Mouse (Mus musculus): ENCODE results near the gene Gtsf1. TPM values are rescaled to one million over a fixed set of nuclear protein-coding genes. Genes with fewer than 3 reads are reported as not detected.

Gtsf1 gene
- not detected in 2 replicates for polyA plus RNA-seq (2014; fragmentation: Nextera tagmentation; extraction: Ambion mirVana)

DNA sequence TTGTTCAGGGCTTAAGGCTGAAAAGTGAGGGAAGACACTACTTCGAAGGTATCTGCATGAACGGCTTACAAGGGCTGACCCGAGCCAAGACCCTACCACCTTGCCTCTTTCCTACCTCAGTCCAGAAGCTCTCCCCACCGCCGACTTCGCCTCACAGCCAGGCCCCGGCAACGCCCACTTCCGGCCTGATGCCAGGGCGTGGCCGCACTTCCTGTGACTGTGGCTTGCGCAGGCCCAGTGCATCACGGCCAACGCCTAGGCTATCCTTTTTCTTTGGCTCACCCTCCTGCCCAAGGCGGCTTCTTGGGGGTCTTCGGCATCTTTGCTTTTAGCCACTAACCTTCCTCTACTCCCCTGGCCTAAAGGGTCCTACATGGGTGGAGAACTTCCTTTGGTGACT, at the start of gene Gtsf1:
Gtsf1 (minus strand) TSS at position 230 of the 400 bp plus-strand sequence.
- no peak within 1 kb of the TSS for H3K9ac ChIP-seq
- H3K9me3 ChIP-seq (ENCODE audit: control insufficient read depth, low read length) = no peaks in the 10 kb centered on the region
- ATAC-seq (ENCODE audit: low FRiP score) (no peak), DNase-seq (ENCODE audit: low spot score) (no peak)
- WGBS = 92% methylated on average over 16 of the region's 16 CpGs
- H3K4me1 ChIP-seq (replicated peaks; ENCODE audit: control insufficient read depth, insufficient read depth, low read length) = 0 out of 2 replicates have a peak, but pooled peaks cover 3% of the 10 kb centered on the region
- H3K4me2 ChIP-seq (replicated peaks) = no peak within 1 kb of the TSS
- no peak within 1 kb of the TSS for H3K27ac ChIP-seq
- H3K4me3 ChIP-seq (replicated peaks; ENCODE audit: low read length) = no peak within 1 kb of the TSS
- no peaks in the 10 kb centered on the region for H3K36me3 ChIP-seq (replicated peaks; ENCODE audit: control insufficient read depth, insufficient read depth)
- H3K27me3 ChIP-seq (ENCODE audit: control insufficient read depth, insufficient read depth, low read length) = no peaks in the 10 kb centered on the region

DNA sequence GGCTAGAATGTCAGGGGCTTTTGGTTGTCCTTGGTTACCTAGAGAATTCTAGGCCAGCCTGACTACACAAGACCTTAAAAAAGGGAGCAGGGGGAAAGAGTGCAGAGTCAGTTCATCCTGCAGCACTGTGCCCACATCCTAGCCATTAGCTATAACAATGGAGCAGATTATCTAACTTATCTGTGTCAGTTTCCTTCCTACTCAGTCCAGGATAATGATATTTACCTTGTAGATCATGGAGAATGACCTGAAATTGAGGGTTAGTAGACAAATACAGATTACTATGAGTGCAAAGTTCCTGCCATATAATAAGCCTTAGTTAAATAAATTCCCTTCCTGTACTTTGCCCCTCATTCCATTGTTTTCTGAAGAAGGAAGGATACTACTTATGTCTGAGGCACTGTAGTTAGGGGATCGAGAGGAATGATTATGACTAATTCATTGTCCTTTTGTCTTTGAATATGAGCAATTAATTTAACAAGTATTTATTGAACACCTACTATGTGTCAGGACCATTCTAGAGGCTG, 48.9 kb upstream of the Gtsf1 start:
- H3K27me3 ChIP-seq (ENCODE audit: control insufficient read depth, insufficient read depth, low read length) = no peaks in the 10 kb centered on the region

DNA sequence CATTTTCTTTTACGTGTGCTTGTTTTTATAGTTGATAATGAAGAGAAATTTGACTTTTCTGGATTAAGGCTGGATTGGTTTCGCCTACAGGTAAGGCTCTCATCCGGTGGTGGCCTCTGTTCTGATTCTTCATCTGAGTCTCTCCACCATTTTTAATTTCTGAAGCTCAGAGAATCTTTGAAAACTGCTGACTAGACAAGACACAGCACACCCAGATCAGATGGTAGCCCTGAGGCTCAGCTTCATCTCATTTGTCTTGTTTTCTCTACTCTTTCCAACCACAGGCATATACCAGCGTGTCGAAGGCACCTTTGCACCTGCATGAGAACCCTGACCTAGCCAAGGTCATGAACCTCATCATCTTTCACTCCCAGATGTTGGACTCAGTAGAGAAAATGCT, 43.5 kb upstream of the Gtsf1 start:
- ATAC-seq (ENCODE audit: low FRiP score) (no peak), DNase-seq (ENCODE audit: low spot score) (no peak)
- Histone ChIP-seq H3K9ac (no peak overlapping the region), H3K4me3 (replicated peaks; ENCODE audit: low read length) (no peak overlapping the region), H3K4me2 (replicated peaks) (no peak overlapping the region), H3K27ac (no peak overlapping the region), H3K36me3 (replicated peaks; ENCODE audit: control insufficient read depth, insufficient read depth) (no peaks in the 10 kb centered on the region), H3K4me1 (replicated peaks; ENCODE audit: control insufficient read depth, insufficient read depth, low read length) (no peaks in the 10 kb centered on the region), H3K9me3 (ENCODE audit: control insufficient read depth, low read length) (no peaks in the 10 kb centered on the region), H3K27me3 (ENCODE audit: control insufficient read depth, insufficient read depth, low read length) (no peaks in the 10 kb centered on the region)
- 93% methylated on average over 5 of the region's 5 CpGs for WGBS

More for the DNA sequence above, 48.9 kb upstream of the Gtsf1 start:
- DNase-seq (ENCODE audit: low spot score) (no peak), ATAC-seq (ENCODE audit: low FRiP score) (no peak)
- H3K36me3 ChIP-seq (replicated peaks; ENCODE audit: control insufficient read depth, insufficient read depth) = no peaks in the 10 kb centered on the region
- no peak overlapping the region for H3K27ac ChIP-seq
- no peak overlapping the region for H3K4me3 ChIP-seq (replicated peaks; ENCODE audit: low read length)
- no peaks in the 10 kb centered on the region for H3K9me3 ChIP-seq (ENCODE audit: control insufficient read depth, low read length)
- 0 out of 2 replicates have a peak, but pooled peaks cover under 1% of the 10 kb centered on the region for H3K4me1 ChIP-seq (replicated peaks; ENCODE audit: control insufficient read depth, insufficient read depth, low read length)
- H3K9ac ChIP-seq = no peak overlapping the region
- no peak overlapping the region for H3K4me2 ChIP-seq (replicated peaks)
- 82% methylated on average over 1 of the region's 1 CpGs for whole genome bisulfite sequencing

DNA sequence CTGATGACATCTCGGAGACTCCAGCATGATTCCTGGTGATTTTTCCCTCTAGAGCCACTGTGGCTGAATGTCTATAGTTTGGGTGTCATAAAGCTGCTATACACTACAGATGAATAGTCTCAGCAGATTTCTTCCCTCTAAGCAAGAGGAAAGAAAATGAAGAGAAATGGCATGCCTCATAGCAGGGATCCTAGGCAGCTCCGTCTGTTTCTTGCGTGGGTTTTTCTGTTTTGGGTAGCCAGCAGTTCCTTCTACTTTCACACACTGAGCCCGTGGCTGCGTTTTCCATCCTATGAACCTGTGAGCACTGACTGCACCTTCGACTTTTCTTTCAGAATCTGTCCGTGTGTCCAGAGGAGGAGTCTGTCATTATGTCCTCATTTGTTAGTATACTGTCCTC, 42.9 kb upstream of the Gtsf1 start:
- H3K4me3 ChIP-seq (replicated peaks; ENCODE audit: low read length) = no peak overlapping the region
- DNase-seq (ENCODE audit: low spot score) = no peak
- H3K27me3 ChIP-seq (ENCODE audit: control insufficient read depth, insufficient read depth, low read length) = no peaks in the 10 kb centered on the region
- no peaks in the 10 kb centered on the region for H3K36me3 ChIP-seq (replicated peaks; ENCODE audit: control insufficient read depth, insufficient read depth)
- no peaks in the 10 kb centered on the region for H3K4me1 ChIP-seq (replicated peaks; ENCODE audit: control insufficient read depth, insufficient read depth, low read length)
- H3K4me2 ChIP-seq (replicated peaks) = no peak overlapping the region
- no peaks in the 10 kb centered on the region for H3K9me3 ChIP-seq (ENCODE audit: control insufficient read depth, low read length)
- no peak overlapping the region for H3K27ac ChIP-seq
- 88% methylated on average over 7 of the region's 7 CpGs for WGBS
- ATAC-seq (ENCODE audit: low FRiP score) = no peak
- no peak overlapping the region for H3K9ac ChIP-seq

DNA sequence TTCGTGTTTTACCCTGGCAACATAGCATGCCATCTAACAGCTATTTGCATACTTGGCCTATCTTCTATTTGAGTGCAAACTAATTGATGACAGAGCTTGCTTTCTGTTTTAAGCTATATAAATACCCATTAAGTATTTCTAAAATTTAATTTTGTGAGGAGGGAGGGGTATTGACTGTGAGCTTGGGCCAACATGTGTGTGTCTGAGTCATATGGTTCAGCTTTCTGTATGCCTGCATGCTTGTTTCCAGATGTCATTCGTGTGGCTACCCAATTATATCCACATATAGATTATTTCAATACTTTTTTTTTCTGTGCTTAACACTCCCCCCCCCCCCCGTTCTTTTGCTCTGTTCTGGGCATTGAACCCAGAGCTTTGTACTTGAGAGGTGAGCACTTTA, 42.0 kb upstream of the Gtsf1 start:
- no peak overlapping the region for H3K4me3 ChIP-seq (replicated peaks; ENCODE audit: low read length)
- DNase-seq (ENCODE audit: low spot score) (no peak), ATAC-seq (ENCODE audit: low FRiP score) (no peak)
- H3K4me2 ChIP-seq (replicated peaks) = no peak overlapping the region
- 63% methylated on average over 3 of the region's 3 CpGs for WGBS
- H3K27ac ChIP-seq = no peak overlapping the region
- H3K27me3 ChIP-seq (ENCODE audit: control insufficient read depth, insufficient read depth, low read length) = no peaks in the 10 kb centered on the region
- no peaks in the 10 kb centered on the region for H3K36me3 ChIP-seq (replicated peaks; ENCODE audit: control insufficient read depth, insufficient read depth)
- no peaks in the 10 kb centered on the region for H3K9me3 ChIP-seq (ENCODE audit: control insufficient read depth, low read length)
- no peak overlapping the region for H3K9ac ChIP-seq
- H3K4me1 ChIP-seq (replicated peaks; ENCODE audit: control insufficient read depth, insufficient read depth, low read length) = no peaks in the 10 kb centered on the region

DNA sequence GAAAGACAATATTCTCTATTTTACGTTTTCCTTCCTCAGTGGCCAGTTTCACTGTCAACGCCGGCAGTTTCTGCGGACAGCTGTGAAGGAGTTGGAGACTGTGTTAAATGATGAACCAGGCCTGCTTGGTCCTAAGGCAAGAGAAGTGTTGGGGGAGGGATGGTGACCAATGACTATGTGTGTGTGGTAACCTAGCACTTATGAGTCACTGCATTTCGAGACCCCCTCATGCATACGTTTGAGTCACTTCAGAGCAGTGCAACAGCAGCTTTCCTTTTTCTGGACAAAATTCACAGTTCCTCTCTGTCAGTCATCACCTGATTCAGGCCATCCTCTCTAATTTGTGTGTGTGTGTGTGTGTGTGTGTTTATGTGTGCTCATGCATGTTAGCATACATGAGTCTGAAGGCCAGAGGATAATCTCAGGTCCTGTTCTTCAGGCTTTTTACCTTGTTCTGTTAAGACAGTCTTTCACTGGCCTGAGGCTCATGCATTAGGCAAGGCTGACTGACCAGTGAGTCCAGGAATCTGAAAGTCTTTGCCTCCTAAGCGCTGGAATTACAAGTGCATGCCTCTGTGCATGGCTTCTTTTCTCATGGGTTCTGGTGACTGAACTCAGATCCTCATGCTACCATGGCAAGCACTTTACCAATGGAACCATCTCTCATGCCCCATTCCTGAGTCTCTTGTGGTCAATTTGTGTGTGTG, 41.4 kb upstream of the Gtsf1 start:
- H3K9ac ChIP-seq = no peak overlapping the region
- no peak overlapping the region for H3K4me3 ChIP-seq (replicated peaks; ENCODE audit: low read length)
- no peaks in the 10 kb centered on the region for H3K27me3 ChIP-seq (ENCODE audit: control insufficient read depth, insufficient read depth, low read length)
- no peaks in the 10 kb centered on the region for H3K4me1 ChIP-seq (replicated peaks; ENCODE audit: control insufficient read depth, insufficient read depth, low read length)
- DNase-seq (ENCODE audit: low spot score) (no peak), ATAC-seq (ENCODE audit: low FRiP score) (no peak)
- no peak overlapping the region for H3K4me2 ChIP-seq (replicated peaks)
- 85% methylated on average over 7 of the region's 7 CpGs for WGBS
- H3K36me3 ChIP-seq (replicated peaks; ENCODE audit: control insufficient read depth, insufficient read depth) = no peaks in the 10 kb centered on the region
- H3K27ac ChIP-seq = no peak overlapping the region
- no peaks in the 10 kb centered on the region for H3K9me3 ChIP-seq (ENCODE audit: control insufficient read depth, low read length)

DNA sequence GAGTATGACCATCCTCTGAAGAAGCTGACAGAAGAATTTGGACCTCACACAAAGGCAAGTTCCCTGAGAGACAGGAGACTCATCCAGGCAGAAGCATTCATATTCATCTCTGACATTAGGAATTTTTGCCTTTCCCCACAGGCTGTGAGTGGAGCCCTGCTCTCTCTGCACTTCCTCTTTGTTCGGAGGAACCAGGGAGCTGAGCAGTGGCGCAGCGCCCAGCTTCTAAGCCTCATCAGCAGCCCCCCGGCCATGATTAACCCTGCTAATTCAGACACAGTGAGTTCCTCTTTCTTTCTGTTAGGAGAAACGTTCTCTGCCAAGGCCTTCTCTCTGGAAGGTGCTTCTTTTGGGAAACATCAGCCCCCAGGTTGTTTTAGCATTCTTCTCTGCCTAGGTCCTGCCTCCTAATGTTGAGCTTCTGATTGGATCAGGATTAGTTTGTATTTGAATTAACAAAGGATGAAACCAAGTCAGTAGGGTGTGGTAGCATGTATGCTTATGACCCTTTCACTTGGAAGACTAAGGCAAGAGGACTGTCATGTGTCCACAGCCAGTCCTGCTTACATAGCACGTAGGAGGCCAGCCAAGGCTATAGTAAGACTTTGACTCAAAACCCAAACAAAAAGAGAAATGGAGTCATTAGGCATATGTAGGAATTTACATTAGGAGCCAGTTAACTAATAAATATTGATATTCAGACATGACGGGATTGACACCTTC, 32.4 kb upstream of the Gtsf1 start:
- Histone ChIP-seq H3K4me1 (replicated peaks; ENCODE audit: control insufficient read depth, insufficient read depth, low read length) (no peaks in the 10 kb centered on the region), H3K36me3 (replicated peaks; ENCODE audit: control insufficient read depth, insufficient read depth) (no peaks in the 10 kb centered on the region), H3K9me3 (ENCODE audit: control insufficient read depth, low read length) (no peaks in the 10 kb centered on the region), H3K9ac (no peak overlapping the region), H3K27me3 (ENCODE audit: control insufficient read depth, insufficient read depth, low read length) (no peaks in the 10 kb centered on the region), H3K4me3 (replicated peaks; ENCODE audit: low read length) (no peak overlapping the region), H3K4me2 (replicated peaks) (no peak overlapping the region), H3K27ac (no peak overlapping the region)
- DNase-seq (ENCODE audit: low spot score) = no peak
- WGBS = 68% methylated on average over 7 of the region's 7 CpGs
- no peak for ATAC-seq (ENCODE audit: low FRiP score)

DNA sequence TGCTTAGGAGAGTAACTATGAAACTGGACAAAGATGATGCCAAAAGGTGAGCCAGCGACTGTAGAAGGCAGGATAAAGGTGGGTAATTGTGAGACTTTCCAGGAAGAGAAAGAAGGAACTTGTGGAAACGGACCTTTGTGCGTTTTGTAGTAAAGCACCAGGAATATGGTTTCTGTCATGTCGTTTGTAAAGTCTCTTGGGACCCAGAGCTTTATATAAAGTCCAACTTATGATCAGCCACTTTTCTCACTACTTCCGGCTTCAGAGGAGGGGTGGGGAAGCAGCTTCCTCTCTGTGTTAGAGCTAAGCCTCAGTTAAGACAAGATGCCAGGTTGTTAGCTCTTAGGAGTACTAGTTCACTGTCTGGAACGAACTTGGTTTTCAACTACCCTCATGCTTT, 24.2 kb upstream of the Gtsf1 start:
- H3K9ac ChIP-seq = no peak overlapping the region

DNA sequence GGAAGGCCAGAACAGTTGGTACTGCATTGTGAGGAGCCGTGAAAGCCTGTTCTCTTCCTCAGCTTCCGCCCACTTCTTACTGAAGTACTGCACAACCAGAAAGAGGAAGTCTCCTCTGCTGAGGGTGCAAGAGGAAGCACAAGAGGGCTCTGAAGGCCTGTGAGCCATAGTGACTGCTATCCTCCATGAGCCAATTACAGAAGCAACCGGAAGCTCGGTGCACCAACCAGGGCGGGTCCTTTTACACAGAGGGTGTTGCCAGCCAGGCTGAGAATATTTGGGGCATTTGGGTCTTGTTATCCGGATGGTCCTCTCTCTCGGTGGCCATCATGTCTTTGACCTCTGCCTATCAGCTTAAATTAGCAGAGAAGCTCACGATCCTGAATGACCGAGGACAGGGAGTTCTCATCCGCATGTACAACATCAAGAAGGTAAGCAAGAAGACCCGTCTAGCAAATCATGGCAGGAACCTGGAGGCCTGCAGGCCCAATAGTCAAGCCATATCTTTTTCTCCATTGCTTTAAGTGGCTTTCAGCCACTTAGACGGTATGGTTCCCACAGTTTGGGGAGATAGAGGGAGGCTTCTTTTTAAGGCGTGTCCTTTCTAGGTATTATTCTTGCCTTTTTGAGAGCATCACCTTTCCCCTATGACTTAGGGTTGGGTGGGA, 23.4 kb upstream of the Gtsf1 start, which contains the start of gene Nckap1l:
Nckap1l (plus strand) TSS at position 244 of the 668 bp plus-strand sequence.
- Histone ChIP-seq H3K9me3 (ENCODE audit: control insufficient read depth, low read length) (no peaks in the 10 kb centered on the region), H3K4me3 (replicated peaks; ENCODE audit: low read length) (no peak within 1 kb of the TSS), H3K4me2 (replicated peaks) (no peak within 1 kb of the TSS), H3K9ac (no peak within 1 kb of the TSS), H3K27me3 (ENCODE audit: control insufficient read depth, insufficient read depth, low read length) (no peaks in the 10 kb centered on the region), H3K27ac (no peak within 1 kb of the TSS), H3K36me3 (replicated peaks; ENCODE audit: control insufficient read depth, insufficient read depth) (no peaks in the 10 kb centered on the region), H3K4me1 (replicated peaks; ENCODE audit: control insufficient read depth, insufficient read depth, low read length) (no peaks in the 10 kb centered on the region)
- ATAC-seq (ENCODE audit: low FRiP score) = no peak
- 87% methylated on average over 13 of the region's 13 CpGs for WGBS
- DNase-seq (ENCODE audit: low spot score) = no peak

More for the DNA sequence above, 24.2 kb upstream of the Gtsf1 start:
- H3K4me2 ChIP-seq (replicated peaks) = no peak overlapping the region
- H3K27ac ChIP-seq = no peak overlapping the region
- 89% methylated on average over 6 of the region's 6 CpGs for WGBS
- no peak overlapping the region for H3K4me3 ChIP-seq (replicated peaks; ENCODE audit: low read length)
- no peaks in the 10 kb centered on the region for H3K36me3 ChIP-seq (replicated peaks; ENCODE audit: control insufficient read depth, insufficient read depth)
- DNase-seq (ENCODE audit: low spot score) (no peak), ATAC-seq (ENCODE audit: low FRiP score) (no peak)
- no peaks in the 10 kb centered on the region for H3K27me3 ChIP-seq (ENCODE audit: control insufficient read depth, insufficient read depth, low read length)
- no peaks in the 10 kb centered on the region for H3K4me1 ChIP-seq (replicated peaks; ENCODE audit: control insufficient read depth, insufficient read depth, low read length)
- H3K9me3 ChIP-seq (ENCODE audit: control insufficient read depth, low read length) = no peaks in the 10 kb centered on the region

Data from hindbrain, embryonic 14.5 days (tissue).